Mouse (Mus musculus): ENCODE data around the gene Crisp3.
"Not testable (repeated sequence)": the region's sequence is repeated elsewhere in the genome, so short reads cannot be mapped to it uniquely, and the experiment has no call there.

Crisp3 gene

GRCm38 (mm10) chr17:40242135-40242534, at the start of gene Crisp3:
Gene Crisp3, minus strand, starts transcription at chr17:40242288.
- in situ Hi-C loops (cut with MboI, MseI) = no loop called here

GRCm38 (mm10) chr17:40285435-40285834, 43.3 kb upstream of the Crisp3 start:
- in situ Hi-C loops (cut with MboI, MseI) = no loop called here

GRCm38 (mm10) chr17:40275519-40275918, 33.4 kb upstream of the Crisp3 start:
- in situ Hi-C loops (cut with MboI, MseI) = no loop called here

GRCm38 (mm10) chr17:40274906-40275470, 32.9 kb upstream of the Crisp3 start:
- in situ Hi-C loops (cut with MboI, MseI) = no loop called here

- in situ Hi-C loops (cut with MboI, MseI) = no loop called here
Observed at GRCm38 (mm10) chr17:40252487-40252886, 10.4 kb upstream of the Crisp3 start.

- in situ Hi-C loops (cut with MboI, MseI) = no loop called here
Observed at GRCm38 (mm10) chr17:40208540-40208939, 33.5 kb downstream of the Crisp3 start, which contains the start of gene Pgk2. Gene Pgk2, minus strand, starts transcription at chr17:40208640.

- in situ Hi-C loops (cut with MboI, MseI) = not testable (repeated sequence)
Observed at GRCm38 (mm10) chr17:40201803-40202202, 40.3 kb downstream of the Crisp3 start.

- in situ Hi-C loops (cut with MboI, MseI) = not testable (repeated sequence)
Observed at GRCm38 (mm10) chr17:40190192-40190591, 51.9 kb downstream of the Crisp3 start.

All from T-helper 2 cell (primary cell).